Mouse (Mus musculus) limb, embryonic 12.5 days (tissue): Measurements from ENCODE around the gene Raf1. TPM values are rescaled to one million over a fixed set of nuclear protein-coding genes. Genes with fewer than 3 reads are reported as not detected.

Source experiments
- ATAC-seq: fragments of 200-750 bp; cut with Nextera tagmentation; 2 replicates; pipeline ENCODE4 v1.8.0; 2017; ENCODE audit warnings: low read depth, moderate TSS enrichment; ENCODE audit not compliant: insufficient number of reproducible peaks, insufficient read depth, low FRiP score, low TSS enrichment
- H3K27ac ChIP-seq: fragments of 300-500 bp; sonication (generic); 2 replicates; pipeline ENCODE4 v1.5.1; 2016; ENCODE audit warnings: mild to moderate bottlenecking, moderate library complexity
- H3K27me3 ChIP-seq: fragments of 300-500 bp; sonication (generic); 2 replicates; pipeline ENCODE4 v1.6.1; 2016; ENCODE audit warnings: mild to moderate bottlenecking, moderate library complexity
- H3K36me3 ChIP-seq: fragments of 300-500 bp; sonication (generic); 2 replicates; pipeline ENCODE4 v1.6.1; 2016; ENCODE audit warnings: mild to moderate bottlenecking, moderate library complexity
- H3K4me1 ChIP-seq: fragments of 300-500 bp; sonication (generic); replicated peaks from 2 replicates; pipeline ENCODE4 v1.6.1; 2016
- H3K4me2 ChIP-seq: fragments of 300-500 bp; sonication (generic); 2 replicates; pipeline ENCODE4 v1.6.1; 2016; ENCODE audit warnings: mild to moderate bottlenecking, moderate library complexity
- H3K4me3 ChIP-seq: fragments of 300-500 bp; sonication (generic); replicated peaks from 2 replicates; pipeline ENCODE4 v1.5.1; 2016; ENCODE audit warnings: mild to moderate bottlenecking
- H3K9ac ChIP-seq: fragments of 300-500 bp; sonication (generic); replicated peaks from 2 replicates; pipeline ENCODE4 v1.6.1; 2016; ENCODE audit warnings: mild to moderate bottlenecking, moderate library complexity
- H3K9me3 ChIP-seq: fragments of 300-500 bp; sonication (generic); 2 replicates; pipeline ENCODE4 v1.6.1; 2016; ENCODE audit warnings: mild to moderate bottlenecking, moderate library complexity
- WGBS: fragments of 180-500 bp; shearing (Covaris S2); methylation state at CpG from one replicate; pipeline ENCODE4 v1.1.7; 2016; 5-methylcytosine and 5-hydroxymethylcytosine counted together
- polyA plus RNA-seq: library from polyadenylated mRNA; unstranded; fragments of >200 nt; fragmentation: Nextera tagmentation; extraction: Ambion mirVana; gene quantifications from 2 replicates; pipeline ENCODE4 v1.2.1, GENCODE M21; 2016

The Raf1 gene
- 134 and 135 TPM in 2 replicates for polyA plus RNA-seq

- peak; percentile 99 for ATAC-seq
Observed at GRCm38 (mm10) chr6:115676452-115677128, at the start of gene Raf1. Gene Raf1, minus strand, starts transcription at chr6:115676635.

GRCm38 (mm10) chr6:115722246-115722645 lies 45.8 kb upstream of the Raf1 start:
- H3K36me3 ChIP-seq = no peaks in the 10 kb centered on the region
- no peak for ATAC-seq
- no peak overlapping the region for H3K4me3 ChIP-seq
- H3K4me2 ChIP-seq = no peak overlapping the region
- peaks cover 14% of the 10 kb centered on the region; the same call in 1 of the 2 replicates for H3K4me1 ChIP-seq
- 0 out of 2 replicates have a peak, but pooled peaks cover 2% of the 10 kb centered on the region for H3K9me3 ChIP-seq
- H3K27me3 ChIP-seq = no peaks in the 10 kb centered on the region
- H3K9ac ChIP-seq = no peak overlapping the region
- H3K27ac ChIP-seq = no peak overlapping the region
- 77% methylated on average over 5 of the region's 5 CpGs for WGBS

More at GRCm38 (mm10) chr6:115676452-115677128, at the start of gene Raf1:
- peak within 1 kb of the TSS; percentile 97 for H3K4me3 ChIP-seq
- peak within 1 kb of the TSS; percentile 82 for H3K4me2 ChIP-seq
- H3K36me3 ChIP-seq = no peaks in the 10 kb centered on the region
- H3K9me3 ChIP-seq = no peaks in the 10 kb centered on the region
- peaks cover 9% of the 10 kb centered on the region for H3K4me1 ChIP-seq
- H3K27ac ChIP-seq = peak within 1 kb of the TSS; percentile 98
- under 1% methylated on average over 51 of the region's 51 CpGs for WGBS
- no peaks in the 10 kb centered on the region for H3K27me3 ChIP-seq
- H3K9ac ChIP-seq = peak within 1 kb of the TSS; percentile 98

DNA sequence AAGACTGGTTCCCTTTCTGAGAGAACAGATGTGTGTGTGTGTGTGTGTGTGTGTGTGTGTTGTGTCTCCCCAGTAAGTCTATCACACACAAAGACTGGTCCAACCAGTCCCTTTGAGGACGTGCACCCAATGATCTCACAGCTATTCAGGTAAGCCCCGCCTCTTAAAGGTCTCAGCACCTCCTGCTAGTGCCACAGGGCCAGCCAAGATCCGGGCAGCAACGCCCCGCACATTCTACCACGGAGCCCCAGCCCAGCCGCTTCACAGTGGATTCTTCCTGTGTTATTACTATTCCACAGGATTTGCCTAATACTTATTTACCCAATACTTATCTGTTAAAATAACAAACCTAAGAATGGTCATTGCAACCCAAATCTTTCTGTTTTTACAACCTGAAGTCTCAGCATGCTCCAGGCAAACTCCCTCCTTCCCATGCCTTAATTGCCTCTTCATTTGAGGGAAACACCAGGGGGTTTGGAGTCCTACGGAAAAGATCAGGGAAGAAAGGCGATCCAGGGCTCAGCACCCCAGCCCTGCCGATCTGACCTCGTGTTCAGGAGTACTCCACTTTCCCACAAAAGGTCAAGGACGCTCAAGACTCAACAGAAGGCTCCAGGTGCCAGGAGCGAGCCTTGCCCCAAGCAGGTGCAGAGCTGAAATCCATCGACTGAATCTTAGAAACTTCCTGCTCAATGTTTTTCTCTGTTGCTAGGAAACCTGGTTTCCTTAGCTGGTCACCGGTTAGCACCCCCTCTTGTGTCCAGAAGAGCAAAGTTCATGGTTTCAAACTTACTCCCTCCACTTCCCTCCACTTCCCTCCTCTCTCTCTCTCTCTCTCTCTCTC lies 41.5 kb upstream of the Raf1 start:
- peak overlapping the region; percentile 72; the same call in 1 of the 2 replicates for H3K27ac ChIP-seq
- 0 out of 2 replicates have a peak overlapping the region, but pooled peaks have one; percentile 15 for H3K4me3 ChIP-seq

GRCm38 (mm10) chr6:115717101-115717652 lies 40.7 kb upstream of the Raf1 start:
- Histone ChIP-seq H3K36me3 (no peaks in the 10 kb centered on the region), H3K4me1 (peaks cover 24% of the 10 kb centered on the region), H3K4me2 (peak overlapping the region; percentile 52), H3K9ac (peak overlapping the region; percentile 38; the same call in 1 of the 2 replicates), H3K27ac (peak overlapping the region; percentile 72), H3K27me3 (no peaks in the 10 kb centered on the region), H3K9me3 (no peaks in the 10 kb centered on the region), H3K4me3 (0 out of 2 replicates have a peak overlapping the region, but pooled peaks have one; percentile 2)
- WGBS = 14% methylated on average over 8 of the region's 8 CpGs
- ATAC-seq = peak; percentile 74

More for the DNA sequence above, 41.5 kb upstream of the Raf1 start:
- no peaks in the 10 kb centered on the region for H3K27me3 ChIP-seq
- no peaks in the 10 kb centered on the region for H3K9me3 ChIP-seq
- 1% methylated on average over 15 of the region's 15 CpGs for WGBS
- H3K36me3 ChIP-seq = no peaks in the 10 kb centered on the region
- no peak overlapping the region for H3K9ac ChIP-seq
- peaks cover 24% of the 10 kb centered on the region for H3K4me1 ChIP-seq
- peak; percentile 67 for ATAC-seq
- H3K4me2 ChIP-seq = peak overlapping the region; percentile 52

- H3K4me3 ChIP-seq = no peak overlapping the region
- H3K27me3 ChIP-seq = peaks cover 2% of the 10 kb centered on the region; the same call in 1 of the 2 replicates
- no peaks in the 10 kb centered on the region for H3K36me3 ChIP-seq
- no peak overlapping the region for H3K4me2 ChIP-seq
- H3K27ac ChIP-seq = no peak overlapping the region
- WGBS = 70% methylated on average over 3 of the region's 3 CpGs
- peaks cover under 1% of the 10 kb centered on the region; the same call in 1 of the 2 replicates for H3K4me1 ChIP-seq
- H3K9ac ChIP-seq = no peak overlapping the region
- H3K9me3 ChIP-seq = no peaks in the 10 kb centered on the region
- ATAC-seq = no peak
Observed at GRCm38 (mm10) chr6:115711261-115711660, 34.8 kb upstream of the Raf1 start.

DNA sequence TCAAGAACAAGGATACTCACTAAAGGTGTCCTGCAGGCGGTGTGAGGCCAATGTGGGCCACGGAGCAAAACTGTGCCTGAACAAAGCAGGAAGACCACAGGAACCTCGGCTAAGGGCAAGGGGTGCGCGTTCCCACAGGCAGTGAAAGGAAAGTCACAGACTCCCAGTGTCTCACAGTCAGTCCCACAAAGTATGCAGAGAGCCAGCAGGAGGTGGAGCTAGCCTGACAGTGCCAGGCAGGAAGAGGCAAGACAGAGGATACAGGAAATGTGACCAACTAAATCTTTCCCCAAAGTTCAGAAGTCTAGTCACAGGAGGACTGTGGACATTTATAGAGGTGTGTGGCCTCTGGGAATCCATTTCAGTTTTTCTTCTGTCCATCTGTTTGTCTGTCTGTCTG lies 26.5 kb upstream of the Raf1 start:
- ATAC-seq = no peak
- H3K9ac ChIP-seq = no peak overlapping the region

DNA sequence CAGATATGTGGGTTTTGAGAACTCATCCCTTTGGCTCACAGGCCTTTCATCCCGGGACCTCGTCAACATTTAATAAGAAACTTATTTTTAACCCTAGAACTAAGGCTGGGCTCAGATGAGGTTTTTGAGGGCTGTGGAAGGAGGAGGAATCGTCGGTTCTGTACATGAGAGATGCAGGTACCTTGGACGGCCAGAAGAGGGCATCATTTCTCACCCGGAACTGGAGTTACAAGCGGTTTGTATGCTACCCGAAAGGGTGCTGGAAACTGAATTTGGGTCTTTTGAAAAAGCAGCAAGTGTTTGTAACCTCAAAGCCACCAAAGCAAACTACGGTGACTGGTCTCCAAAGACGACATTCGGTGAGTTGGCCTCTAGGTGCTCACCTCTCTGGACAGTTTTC lies 24.9 kb upstream of the Raf1 start:
- 51% methylated on average over 11 of the region's 11 CpGs for WGBS
- no peak for ATAC-seq

More for the DNA sequence above, 26.5 kb upstream of the Raf1 start:
- Histone ChIP-seq H3K4me2 (no peak overlapping the region), H3K36me3 (no peaks in the 10 kb centered on the region), H3K4me1 (no peaks in the 10 kb centered on the region), H3K9me3 (no peaks in the 10 kb centered on the region), H3K27ac (no peak overlapping the region), H3K27me3 (no peaks in the 10 kb centered on the region; the same call in 1 of the 2 replicates), H3K4me3 (no peak overlapping the region)
- 88% methylated on average over 5 of the region's 5 CpGs for WGBS

DNA sequence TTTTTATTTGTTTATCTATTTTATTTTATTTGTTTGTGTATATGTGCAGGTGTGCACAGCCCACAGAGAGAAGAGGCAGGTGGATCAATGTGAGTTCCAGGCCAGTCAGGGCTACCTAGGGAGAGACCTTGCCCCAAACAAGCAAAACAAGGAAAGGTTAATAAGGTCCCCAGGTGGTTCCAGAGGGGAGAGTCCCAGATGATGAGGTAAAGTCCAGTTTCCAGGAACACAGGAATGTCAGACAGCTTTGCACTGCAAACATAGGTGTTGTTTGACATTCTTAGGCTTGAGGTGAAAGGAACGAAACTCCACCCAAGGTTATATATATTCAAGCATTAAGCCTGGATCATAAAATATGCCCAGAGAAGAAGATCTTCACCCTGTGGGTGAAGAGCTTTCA lies 24.3 kb upstream of the Raf1 start:
- no peak overlapping the region for H3K27ac ChIP-seq
- H3K9ac ChIP-seq = no peak overlapping the region
- H3K4me2 ChIP-seq = no peak overlapping the region
- no peak overlapping the region for H3K4me3 ChIP-seq
- no peaks in the 10 kb centered on the region for H3K4me1 ChIP-seq
- H3K27me3 ChIP-seq = no peaks in the 10 kb centered on the region
- H3K9me3 ChIP-seq = no peaks in the 10 kb centered on the region
- ATAC-seq = no peak
- 90% methylated on average over 1 of the region's 1 CpGs for WGBS
- no peaks in the 10 kb centered on the region for H3K36me3 ChIP-seq

More for the DNA sequence above, 24.9 kb upstream of the Raf1 start:
- Histone ChIP-seq H3K36me3 (no peaks in the 10 kb centered on the region), H3K4me3 (no peak overlapping the region), H3K27ac (no peak overlapping the region), H3K4me2 (no peak overlapping the region), H3K27me3 (no peaks in the 10 kb centered on the region; the same call in 1 of the 2 replicates), H3K9me3 (no peaks in the 10 kb centered on the region), H3K9ac (no peak overlapping the region), H3K4me1 (no peaks in the 10 kb centered on the region)

DNA sequence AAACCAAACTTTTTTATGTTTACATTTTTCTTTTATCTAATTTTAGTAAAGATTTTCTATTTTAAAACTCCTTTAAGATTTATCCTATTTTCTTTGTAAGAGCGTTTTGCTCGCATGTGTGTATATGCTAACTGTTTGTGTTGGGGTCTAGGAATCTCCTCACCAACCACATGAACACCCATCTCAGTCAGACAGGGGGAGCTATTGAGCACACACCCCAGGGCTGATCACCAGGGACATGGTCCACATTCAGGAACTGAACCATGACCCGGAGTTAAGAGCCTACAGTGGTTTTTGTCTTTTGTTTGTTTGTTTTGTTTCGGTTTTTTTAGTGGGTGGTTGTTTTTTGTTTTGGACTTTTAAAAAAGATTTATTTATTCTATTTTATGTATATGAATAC lies 22.3 kb upstream of the Raf1 start:
- Histone ChIP-seq H3K4me2 (no peak overlapping the region), H3K27me3 (no peaks in the 10 kb centered on the region; the same call in 1 of the 2 replicates), H3K36me3 (no peaks in the 10 kb centered on the region), H3K27ac (no peak overlapping the region), H3K9ac (no peak overlapping the region), H3K4me1 (0 out of 2 replicates have a peak, but pooled peaks cover 4% of the 10 kb centered on the region), H3K4me3 (no peak overlapping the region), H3K9me3 (no peaks in the 10 kb centered on the region)
- no peak for ATAC-seq
- 86% methylated on average over 4 of the region's 4 CpGs for WGBS

DNA sequence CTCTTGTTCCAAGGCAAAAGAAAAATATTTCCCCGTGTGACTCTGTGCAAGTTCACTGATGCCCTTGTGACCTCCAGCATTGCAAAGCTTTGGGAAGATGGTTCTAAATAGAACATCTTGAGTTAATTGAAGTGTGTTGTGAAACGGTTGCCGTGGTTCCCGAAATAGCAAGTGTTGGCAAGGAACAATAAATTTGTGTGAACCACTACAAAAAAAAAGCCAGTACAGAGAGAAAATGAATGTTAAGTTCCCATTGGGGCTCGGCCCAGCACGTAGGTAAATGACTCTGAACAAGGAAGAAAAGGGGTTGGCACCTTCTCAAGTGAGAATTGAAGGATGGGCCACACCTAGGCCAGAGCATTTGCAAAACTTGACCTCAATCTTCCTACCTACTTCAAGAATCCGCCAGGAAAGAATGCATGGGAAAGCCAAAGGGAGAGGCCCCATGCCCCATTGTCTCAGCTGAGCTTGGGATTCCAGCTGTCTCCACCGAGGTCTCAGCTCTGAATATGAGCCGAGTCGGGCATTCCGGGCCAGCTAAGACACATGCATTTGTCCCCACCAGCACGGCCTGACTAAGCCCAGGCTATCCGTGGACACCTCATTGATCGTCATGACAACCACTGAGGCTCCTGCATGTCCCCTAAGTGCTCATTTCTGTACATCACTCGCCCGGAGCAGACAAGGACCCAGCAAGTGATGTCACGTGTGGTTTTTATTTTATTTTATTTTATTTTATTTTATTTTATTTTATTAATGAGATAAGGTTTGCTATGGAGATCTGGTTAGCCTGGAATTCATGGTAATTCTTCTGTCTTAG lies 21.5 kb upstream of the Raf1 start:
- no peak overlapping the region for H3K27ac ChIP-seq
- WGBS = 79% methylated on average over 17 of the region's 17 CpGs
- ATAC-seq = no peak

More for the DNA sequence above, 21.5 kb upstream of the Raf1 start:
- Histone ChIP-seq H3K4me3 (no peak overlapping the region), H3K4me2 (no peak overlapping the region), H3K9me3 (no peaks in the 10 kb centered on the region), H3K9ac (no peak overlapping the region), H3K4me1 (0 out of 2 replicates have a peak, but pooled peaks cover 4% of the 10 kb centered on the region), H3K27me3 (no peaks in the 10 kb centered on the region; the same call in 1 of the 2 replicates), H3K36me3 (no peaks in the 10 kb centered on the region)
